Mouse (Mus musculus): ENCODE measurements at regions not wholly inside any gene's neighbourhood (a gene's known extent, or its start where the extent isn't known, plus 50 kb on each side); places are given as distances from the start of the nearest gene placed in this dataset.
A peak's percentile ranks its signal among the peaks of the same experiment; 100 is the strongest.

DNA sequence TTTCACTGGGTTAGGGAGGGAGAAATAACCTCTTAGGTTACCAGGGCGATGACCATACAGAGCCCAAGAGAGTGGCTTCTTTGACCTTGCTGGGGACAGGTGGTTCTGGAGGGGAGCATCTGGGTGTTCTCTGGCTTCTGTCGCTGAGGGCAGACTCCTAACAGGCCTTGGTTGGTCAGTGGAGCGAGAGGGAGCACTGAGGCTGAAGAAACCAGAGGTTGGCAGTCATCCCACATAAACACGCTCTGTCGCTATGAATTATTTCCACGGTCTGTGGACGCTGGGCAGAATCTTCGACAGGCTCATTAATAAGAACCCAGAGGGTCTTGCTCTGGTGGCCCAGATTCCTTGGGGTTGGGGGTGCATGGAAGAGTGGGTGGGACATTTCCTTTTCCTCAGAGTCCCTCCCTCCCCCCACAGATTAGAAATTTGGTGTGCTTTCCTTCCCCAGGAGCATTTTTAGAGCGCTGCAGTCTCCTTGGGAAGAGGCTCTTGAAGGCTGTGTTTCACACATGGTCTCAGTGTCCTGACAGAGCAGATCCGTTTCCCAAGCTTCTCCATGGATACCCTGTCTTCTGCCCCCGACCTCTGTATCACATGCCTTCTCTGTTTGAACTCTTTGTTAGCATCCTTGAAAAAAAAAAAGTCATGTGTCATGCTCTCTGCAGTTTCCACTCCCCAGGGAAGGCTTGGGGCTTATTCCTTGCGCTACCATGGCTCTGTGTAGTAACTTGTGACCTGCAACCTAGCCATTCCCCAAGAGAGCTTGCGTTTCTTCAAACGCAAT lies 190.1 kb downstream of the 4933412E24Rik start:
- no peak; the same call in 1 of the 2 replicates for ATAC-seq (replicated peaks; ENCODE audit: extremely low read depth, insufficient read depth, low FRiP score)
- Histone ChIP-seq H3K27ac (ENCODE audit: low read length) (no peak overlapping the region), H3K9ac (ENCODE audit: low read length) (no peak overlapping the region), H3K27me3 (ENCODE audit: control insufficient read depth, insufficient read depth, low read length) (no peaks in the 10 kb centered on the region), H3K4me3 (ENCODE audit: low read length) (no peak overlapping the region), H3K4me2 (ENCODE audit: low read depth, low read length) (no peak overlapping the region), H3K9me3 (replicated peaks; ENCODE audit: control insufficient read depth, low read length) (no peaks in the 10 kb centered on the region), H3K4me1 (ENCODE audit: control insufficient read depth, insufficient read depth, low read length) (peaks cover 12% of the 10 kb centered on the region), H3K36me3 (ENCODE audit: control insufficient read depth, insufficient read depth) (no peaks in the 10 kb centered on the region)
- WGBS = 60% methylated on average over 14 of the region's 14 CpGs

- Histone ChIP-seq H3K9me3 (replicated peaks; ENCODE audit: control insufficient read depth, low read length) (no peaks in the 10 kb centered on the region), H3K4me1 (ENCODE audit: control insufficient read depth, insufficient read depth, low read length) (peaks cover 12% of the 10 kb centered on the region), H3K27ac (ENCODE audit: low read length) (no peak overlapping the region), H3K36me3 (ENCODE audit: control insufficient read depth, insufficient read depth) (no peaks in the 10 kb centered on the region), H3K9ac (ENCODE audit: low read length) (no peak overlapping the region), H3K27me3 (ENCODE audit: control insufficient read depth, insufficient read depth, low read length) (no peaks in the 10 kb centered on the region), H3K4me2 (ENCODE audit: low read depth, low read length) (no peak overlapping the region), H3K4me3 (ENCODE audit: low read length) (no peak overlapping the region)
- no peak for ATAC-seq (replicated peaks; ENCODE audit: extremely low read depth, insufficient read depth, low FRiP score)
- 44% methylated on average over 2 of the region's 2 CpGs for WGBS
Measured at GRCm38 (mm10) chr15:59823921-59824320, 192.5 kb downstream of the 4933412E24Rik start.

DNA sequence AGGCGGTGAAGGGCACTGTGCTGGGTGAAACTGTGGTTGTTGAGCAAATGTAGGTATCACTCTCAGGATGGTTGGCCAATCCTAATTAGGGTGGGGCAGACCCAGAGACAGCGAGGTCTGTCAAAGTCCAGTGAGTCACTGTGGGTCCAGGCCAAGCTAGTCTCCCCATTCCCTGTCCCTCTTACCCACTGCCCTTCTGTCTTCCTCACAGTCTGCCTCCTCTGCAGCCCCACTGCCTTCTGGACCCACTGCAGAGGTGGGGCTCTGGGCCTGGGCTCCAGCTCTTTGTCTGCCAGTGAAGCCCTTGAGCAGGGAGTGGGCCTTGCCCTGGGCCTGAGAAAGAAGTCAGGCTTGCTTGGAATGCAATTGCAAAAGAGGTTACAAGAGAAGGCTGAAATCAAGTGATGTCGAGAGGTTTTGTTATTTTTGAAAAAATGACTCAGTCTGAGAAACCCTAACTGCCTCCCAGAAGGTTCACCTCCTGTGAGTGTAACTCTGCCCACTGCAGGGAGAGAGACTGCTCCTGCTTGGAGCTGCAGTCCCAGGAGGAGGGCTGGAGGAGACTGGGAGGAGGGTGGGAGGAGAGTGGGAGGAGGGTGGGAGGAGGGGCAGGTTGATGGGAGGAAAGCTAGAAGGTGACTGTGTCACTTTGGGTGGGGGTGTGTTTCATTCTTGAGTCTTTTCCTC lies 193.3 kb downstream of the 4933412E24Rik start:
- Histone ChIP-seq H3K27me3 (ENCODE audit: control insufficient read depth, insufficient read depth, low read length) (no peaks in the 10 kb centered on the region), H3K4me2 (ENCODE audit: low read depth, low read length) (no peak overlapping the region), H3K4me1 (ENCODE audit: control insufficient read depth, insufficient read depth, low read length) (peaks cover 12% of the 10 kb centered on the region), H3K4me3 (ENCODE audit: low read length) (no peak overlapping the region), H3K36me3 (ENCODE audit: control insufficient read depth, insufficient read depth) (no peaks in the 10 kb centered on the region), H3K9me3 (replicated peaks; ENCODE audit: control insufficient read depth, low read length) (no peaks in the 10 kb centered on the region), H3K27ac (ENCODE audit: low read length) (peak overlapping the region; percentile 62), H3K9ac (ENCODE audit: low read length) (0 out of 2 replicates have a peak overlapping the region, but pooled peaks have one; percentile 45)
- WGBS = 45% methylated on average over 3 of the region's 3 CpGs
- peak; percentile 50; the same call in 1 of the 2 replicates for ATAC-seq (replicated peaks; ENCODE audit: extremely low read depth, insufficient read depth, low FRiP score)

DNA sequence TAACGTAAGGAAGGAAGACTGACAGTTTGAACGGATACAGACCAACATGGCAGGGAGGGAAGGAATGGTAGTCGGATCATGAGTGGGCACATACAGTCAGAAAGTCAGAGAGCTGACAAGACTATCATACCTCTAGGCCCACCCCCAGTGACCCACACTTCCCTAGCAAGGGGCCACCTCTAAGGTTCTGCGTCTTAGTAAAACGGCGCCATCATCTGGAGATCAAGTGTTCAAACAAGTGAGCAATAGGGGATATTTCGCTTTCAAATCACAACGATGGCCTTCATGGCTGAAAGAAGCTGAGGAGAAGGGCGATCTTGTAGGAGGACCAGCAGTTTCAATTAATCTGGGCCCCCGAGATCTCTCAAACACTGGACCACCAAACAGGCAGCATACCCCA lies 196.1 kb downstream of the 4933412E24Rik start:
- Histone ChIP-seq H3K9ac (ENCODE audit: low read length) (no peak overlapping the region), H3K27ac (ENCODE audit: low read length) (no peak overlapping the region), H3K36me3 (ENCODE audit: control insufficient read depth, insufficient read depth) (no peaks in the 10 kb centered on the region), H3K4me3 (ENCODE audit: low read length) (no peak overlapping the region), H3K9me3 (replicated peaks; ENCODE audit: control insufficient read depth, low read length) (no peaks in the 10 kb centered on the region), H3K4me2 (ENCODE audit: low read depth, low read length) (no peak overlapping the region), H3K27me3 (ENCODE audit: control insufficient read depth, insufficient read depth, low read length) (no peaks in the 10 kb centered on the region), H3K4me1 (ENCODE audit: control insufficient read depth, insufficient read depth, low read length) (peaks cover 12% of the 10 kb centered on the region)
- 67% methylated on average over 10 of the region's 10 CpGs for WGBS
- ATAC-seq (replicated peaks; ENCODE audit: extremely low read depth, insufficient read depth, low FRiP score) = no peak

DNA sequence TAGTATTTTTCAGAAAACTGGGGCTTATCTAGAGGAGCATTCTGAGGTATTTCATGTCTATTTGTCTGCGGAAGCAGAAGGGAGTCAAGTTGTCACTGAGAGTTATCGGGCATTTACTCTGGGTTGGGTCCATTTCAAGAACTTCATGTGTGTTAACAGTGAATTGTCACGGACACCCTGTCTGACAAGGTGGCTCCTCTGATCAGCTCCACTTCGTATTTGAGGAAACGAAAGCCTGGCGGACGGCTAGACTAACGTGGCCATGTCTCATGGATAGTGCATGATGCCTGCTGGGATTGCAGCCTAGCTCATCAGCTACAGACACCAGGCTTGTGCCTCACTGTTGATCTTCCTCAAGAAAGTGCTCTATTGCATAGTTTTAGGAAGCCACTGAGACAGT lies 200.4 kb downstream of the 4933412E24Rik start:
- Histone ChIP-seq H3K36me3 (ENCODE audit: control insufficient read depth, insufficient read depth) (no peaks in the 10 kb centered on the region), H3K9ac (ENCODE audit: low read length) (no peak overlapping the region), H3K4me3 (ENCODE audit: low read length) (no peak overlapping the region), H3K9me3 (replicated peaks; ENCODE audit: control insufficient read depth, low read length) (no peaks in the 10 kb centered on the region), H3K27ac (ENCODE audit: low read length) (no peak overlapping the region), H3K27me3 (ENCODE audit: control insufficient read depth, insufficient read depth, low read length) (no peaks in the 10 kb centered on the region), H3K4me2 (ENCODE audit: low read depth, low read length) (no peak overlapping the region), H3K4me1 (ENCODE audit: control insufficient read depth, insufficient read depth, low read length) (peaks cover 6% of the 10 kb centered on the region; the same call in 1 of the 2 replicates)
- ATAC-seq (replicated peaks; ENCODE audit: extremely low read depth, insufficient read depth, low FRiP score) = no peak
- 56% methylated on average over 8 of the region's 8 CpGs for WGBS

- no peak overlapping the region for H3K27ac ChIP-seq (ENCODE audit: low read length)
- ATAC-seq (replicated peaks; ENCODE audit: extremely low read depth, insufficient read depth, low FRiP score) = no peak
- no peaks in the 10 kb centered on the region for H3K36me3 ChIP-seq (ENCODE audit: control insufficient read depth, insufficient read depth)
- H3K4me2 ChIP-seq (ENCODE audit: low read depth, low read length) = no peak overlapping the region
- no peak overlapping the region for H3K9ac ChIP-seq (ENCODE audit: low read length)
- no peak overlapping the region for H3K4me3 ChIP-seq (ENCODE audit: low read length)
- peaks cover 5% of the 10 kb centered on the region for H3K9me3 ChIP-seq (replicated peaks; ENCODE audit: control insufficient read depth, low read length)
- WGBS = 35% methylated on average over 3 of the region's 3 CpGs
- peaks cover 6% of the 10 kb centered on the region; the same call in 1 of the 2 replicates for H3K4me1 ChIP-seq (ENCODE audit: control insufficient read depth, insufficient read depth, low read length)
- H3K27me3 ChIP-seq (ENCODE audit: control insufficient read depth, insufficient read depth, low read length) = no peaks in the 10 kb centered on the region
Measured at GRCm38 (mm10) chr15:59811566-59811965, 204.8 kb downstream of the 4933412E24Rik start.

DNA sequence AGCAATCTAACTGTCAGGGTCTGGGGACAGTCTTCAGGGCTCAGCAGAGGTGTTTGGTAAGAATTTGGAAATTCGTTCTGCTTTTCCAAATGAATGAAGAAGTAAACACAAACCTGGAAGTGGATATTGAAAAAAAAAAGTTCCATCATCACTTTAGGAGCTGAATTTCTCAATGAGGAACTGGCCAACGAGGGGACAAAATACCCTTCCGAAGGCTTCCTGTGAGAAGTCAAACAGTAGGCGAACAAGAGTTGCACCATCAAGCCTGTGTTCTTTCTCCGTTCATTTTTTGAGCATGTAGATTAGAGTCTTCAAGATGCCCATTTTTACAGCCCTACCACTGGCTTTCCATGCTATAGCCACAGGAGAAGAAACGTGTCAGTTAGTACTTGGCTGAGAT lies 207.1 kb downstream of the 4933412E24Rik start:
- Histone ChIP-seq H3K9ac (ENCODE audit: low read length) (no peak overlapping the region), H3K27ac (ENCODE audit: low read length) (no peak overlapping the region), H3K4me2 (ENCODE audit: low read depth, low read length) (no peak overlapping the region), H3K4me1 (ENCODE audit: control insufficient read depth, insufficient read depth, low read length) (peaks cover 4% of the 10 kb centered on the region; the same call in 1 of the 2 replicates), H3K36me3 (ENCODE audit: control insufficient read depth, insufficient read depth) (no peaks in the 10 kb centered on the region), H3K9me3 (replicated peaks; ENCODE audit: control insufficient read depth, low read length) (peaks cover 5% of the 10 kb centered on the region), H3K4me3 (ENCODE audit: low read length) (no peak overlapping the region), H3K27me3 (ENCODE audit: control insufficient read depth, insufficient read depth, low read length) (no peaks in the 10 kb centered on the region)
- WGBS = 90% methylated on average over 6 of the region's 6 CpGs
- ATAC-seq (replicated peaks; ENCODE audit: extremely low read depth, insufficient read depth, low FRiP score) = no peak

DNA sequence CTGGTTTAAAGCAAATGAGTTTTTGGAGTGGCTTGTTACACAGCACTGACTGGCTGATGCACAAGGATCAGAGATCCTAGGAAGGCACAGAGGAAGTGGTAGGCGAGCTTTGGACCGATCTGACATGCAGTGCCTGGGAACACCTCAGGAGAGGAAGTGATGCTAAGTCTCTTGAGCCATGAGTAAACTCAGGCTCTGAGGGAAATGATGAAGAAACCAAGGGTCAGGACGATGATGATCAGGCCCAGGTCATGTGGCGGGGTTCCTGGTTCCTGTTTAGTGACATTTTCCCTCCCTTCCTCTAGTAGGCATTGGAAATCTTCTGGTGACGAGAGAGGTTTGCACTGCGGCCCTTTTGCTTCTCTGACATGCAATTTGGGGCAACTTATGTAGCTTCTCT lies 208.7 kb downstream of the 4933412E24Rik start:
- no peak overlapping the region for H3K4me3 ChIP-seq (ENCODE audit: low read length)
- peaks cover 4% of the 10 kb centered on the region; the same call in 1 of the 2 replicates for H3K4me1 ChIP-seq (ENCODE audit: control insufficient read depth, insufficient read depth, low read length)
- 89% methylated on average over 6 of the region's 6 CpGs for WGBS
- H3K4me2 ChIP-seq (ENCODE audit: low read depth, low read length) = no peak overlapping the region
- ATAC-seq (replicated peaks; ENCODE audit: extremely low read depth, insufficient read depth, low FRiP score) = no peak
- no peaks in the 10 kb centered on the region for H3K36me3 ChIP-seq (ENCODE audit: control insufficient read depth, insufficient read depth)
- peaks cover 5% of the 10 kb centered on the region for H3K9me3 ChIP-seq (replicated peaks; ENCODE audit: control insufficient read depth, low read length)
- no peak overlapping the region for H3K9ac ChIP-seq (ENCODE audit: low read length)
- no peak overlapping the region for H3K27ac ChIP-seq (ENCODE audit: low read length)
- H3K27me3 ChIP-seq (ENCODE audit: control insufficient read depth, insufficient read depth, low read length) = no peaks in the 10 kb centered on the region

- H3K9ac ChIP-seq (ENCODE audit: low read length) = no peak overlapping the region
- no peaks in the 10 kb centered on the region for H3K36me3 ChIP-seq (ENCODE audit: control insufficient read depth, insufficient read depth)
- H3K4me3 ChIP-seq (ENCODE audit: low read length) = no peak overlapping the region
- peaks cover 5% of the 10 kb centered on the region for H3K9me3 ChIP-seq (replicated peaks; ENCODE audit: control insufficient read depth, low read length)
- no peak for ATAC-seq (replicated peaks; ENCODE audit: extremely low read depth, insufficient read depth, low FRiP score)
- WGBS = 80% methylated on average over 2 of the region's 2 CpGs
- H3K4me2 ChIP-seq (ENCODE audit: low read depth, low read length) = no peak overlapping the region
- no peaks in the 10 kb centered on the region for H3K27me3 ChIP-seq (ENCODE audit: control insufficient read depth, insufficient read depth, low read length)
- H3K27ac ChIP-seq (ENCODE audit: low read length) = no peak overlapping the region
- H3K4me1 ChIP-seq (ENCODE audit: control insufficient read depth, insufficient read depth, low read length) = no peaks in the 10 kb centered on the region
Measured at GRCm38 (mm10) chr15:59805771-59806170, 210.6 kb downstream of the 4933412E24Rik start.
